Mouse (Mus musculus) cerebellum, adult 9-10 months (tissue): Measurements from ENCODE around the gene Gm4064.
"Not testable (repeated sequence)": the region's sequence is repeated elsewhere in the genome, so short reads cannot be mapped to it uniquely, and the experiment has no call there.

ENCODE experiments used
- DNase-seq: peaks from one replicate; pipeline ENCODE4 v3.0.0; 2022

Gene Gm4064

GRCm38 (mm10) chrY:2796105-2796504, at the start of gene Gm4064:
Gene Gm4064 (minus strand): TSS chrY:2796205.
- not testable (repeated sequence) for DNase-seq

GRCm38 (mm10) chrY:2830380-2830779, 34.4 kb upstream of the Gm4064 start, which contains the start of the genes Rbmy and Gm10256:
Gene Rbmy (plus strand): TSS chrY:2830680.
Gene Gm10256 (plus strand): TSS chrY:2830699.
- DNase-seq: not testable (repeated sequence)
